Mouse (Mus musculus) fibroblast of lung, adult 2 months (primary cell): ENCODE measurements at regions not wholly inside any gene's neighbourhood (a gene's known extent, or its start where the extent isn't known, plus 50 kb on each side); places are given as distances from the start of the nearest gene placed in this dataset.

Experiments
- DNase-seq: peaks from one replicate; pipeline ENCODE4 v3.0.0-alpha.2; 2011; ENCODE audit warnings: low read depth

DNA sequence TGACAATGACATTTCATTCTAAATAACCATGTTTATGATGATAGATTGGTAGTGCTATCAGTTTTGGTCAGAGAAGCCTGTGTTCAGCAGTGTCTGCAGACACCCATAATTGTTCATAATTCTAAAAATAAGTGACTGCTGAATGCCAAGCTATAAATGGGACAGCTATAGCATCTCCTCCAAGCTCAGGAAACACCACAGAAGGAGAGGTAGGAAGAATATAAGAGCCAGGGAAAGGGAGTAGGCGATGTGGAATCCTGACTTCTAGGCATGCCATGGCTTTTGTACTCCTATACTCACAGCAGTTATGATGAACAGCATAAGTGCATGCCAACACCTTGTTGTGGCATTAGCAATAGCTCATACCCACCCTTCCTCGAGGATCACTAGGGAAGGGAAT, 429.4 kb downstream of the Ptprc start:
- DNase-seq, result no peak

DNA sequence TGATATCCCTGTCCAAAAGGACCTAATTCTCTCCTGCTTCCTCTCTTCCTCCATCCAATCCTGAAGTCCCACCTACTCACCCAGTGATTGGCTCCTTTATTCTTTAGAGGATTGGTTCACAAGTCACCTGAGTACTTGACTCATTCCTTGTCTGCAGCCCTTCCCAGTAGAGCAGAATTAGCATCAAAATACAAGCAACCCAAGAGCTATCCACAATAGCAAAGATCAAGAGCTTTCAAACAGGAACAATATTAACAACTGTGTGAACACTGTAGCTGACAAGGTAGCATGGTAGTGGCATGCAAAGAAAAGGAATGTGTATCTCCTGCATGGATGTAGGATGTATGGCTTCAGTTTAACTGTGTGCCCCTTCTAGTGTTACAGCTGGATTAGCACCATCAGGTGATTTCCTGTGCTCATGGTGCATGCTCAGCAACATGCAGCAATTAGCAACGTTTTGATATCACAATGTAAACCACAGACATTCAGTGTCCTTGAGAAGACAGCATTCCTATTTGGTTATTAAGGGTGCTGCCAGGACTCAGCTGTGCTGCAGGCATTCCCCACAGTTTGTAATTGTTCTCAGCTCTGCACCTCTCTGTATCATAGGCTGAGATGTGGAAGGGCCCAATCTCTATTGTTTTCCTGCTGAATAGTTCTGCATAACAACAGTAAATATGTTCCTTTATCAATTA, 437.2 kb downstream of the Ptprc start:
- DNase-seq, result no peak

DNA sequence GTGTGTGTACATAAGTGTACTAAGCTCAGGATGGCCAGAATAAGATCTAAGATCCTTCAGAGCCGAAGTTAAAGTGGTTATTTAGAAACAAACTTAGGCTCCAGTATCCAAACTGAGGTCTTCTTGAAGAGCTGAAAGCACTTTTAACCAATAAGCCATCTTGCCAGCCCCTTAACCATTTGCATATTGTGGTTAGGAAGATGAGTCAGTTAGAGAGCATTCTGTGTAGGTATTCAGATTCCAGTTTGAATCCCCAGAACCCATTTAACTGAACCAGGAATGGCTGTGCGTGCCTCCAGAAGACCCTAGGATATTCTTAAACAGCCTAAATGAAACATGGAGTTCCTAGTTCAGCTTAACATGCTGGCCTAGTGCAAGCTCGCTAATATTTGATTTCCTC, 471.6 kb downstream of the Ptprc start:
- DNase-seq, result no peak

DNA sequence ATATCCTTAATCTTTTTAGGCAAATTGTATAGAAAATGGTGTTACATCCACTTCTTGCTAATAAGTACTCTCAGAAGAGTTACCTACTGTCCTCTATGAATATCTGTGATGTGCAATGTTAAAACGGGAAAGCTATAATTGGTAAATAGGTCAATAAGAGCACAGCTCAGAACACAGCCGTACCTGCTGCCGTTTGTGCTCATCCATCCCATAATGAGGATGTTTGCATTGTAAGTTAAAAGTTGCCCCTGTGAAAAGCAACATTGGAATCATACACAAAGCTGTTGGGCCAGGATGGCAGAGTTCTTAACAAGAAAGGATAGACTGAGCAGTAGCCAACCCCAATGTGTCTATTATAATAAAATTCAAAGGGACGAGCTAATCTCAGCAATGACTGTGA, 476.6 kb downstream of the Ptprc start:
- DNase-seq, result no peak

DNA sequence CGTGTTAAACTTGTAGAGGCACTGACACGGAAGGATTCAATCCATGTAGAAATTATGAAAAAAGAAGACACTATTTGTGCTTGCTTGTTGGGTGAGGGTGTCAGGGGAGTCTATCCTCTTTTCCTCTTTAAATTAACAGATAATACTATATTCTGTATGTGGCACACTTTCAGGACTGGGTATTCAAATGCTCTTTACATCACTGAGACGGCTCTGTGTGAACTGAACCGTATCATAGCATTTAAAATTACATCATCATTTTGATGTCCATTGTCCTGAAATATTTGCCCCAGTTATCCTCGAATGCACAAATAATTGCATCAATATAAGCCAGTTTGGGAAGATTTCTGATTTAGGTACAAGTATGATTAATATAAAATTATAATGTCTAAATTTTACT, 478.2 kb downstream of the Ptprc start:
- DNase-seq, result no peak

DNA sequence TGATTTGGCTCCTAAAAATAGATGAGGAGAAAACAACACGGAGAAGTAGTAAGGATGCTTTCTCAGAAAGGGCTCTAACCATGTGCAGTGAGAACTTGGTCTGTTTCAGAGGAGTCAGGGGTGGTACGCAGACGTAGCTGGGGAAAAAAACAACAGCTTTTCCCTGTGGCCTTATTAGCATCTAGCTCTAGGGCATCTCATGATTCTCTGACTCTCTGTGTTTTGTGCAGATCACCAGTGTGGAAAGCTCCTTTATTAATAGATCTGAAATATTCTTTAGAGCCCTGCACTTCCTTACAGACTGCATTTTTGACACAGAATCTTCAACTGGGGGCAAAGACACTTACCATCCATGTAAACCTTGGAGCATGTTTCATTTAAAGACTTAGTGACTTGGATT, 478.7 kb downstream of the Ptprc start:
- DNase-seq, result no peak

DNA sequence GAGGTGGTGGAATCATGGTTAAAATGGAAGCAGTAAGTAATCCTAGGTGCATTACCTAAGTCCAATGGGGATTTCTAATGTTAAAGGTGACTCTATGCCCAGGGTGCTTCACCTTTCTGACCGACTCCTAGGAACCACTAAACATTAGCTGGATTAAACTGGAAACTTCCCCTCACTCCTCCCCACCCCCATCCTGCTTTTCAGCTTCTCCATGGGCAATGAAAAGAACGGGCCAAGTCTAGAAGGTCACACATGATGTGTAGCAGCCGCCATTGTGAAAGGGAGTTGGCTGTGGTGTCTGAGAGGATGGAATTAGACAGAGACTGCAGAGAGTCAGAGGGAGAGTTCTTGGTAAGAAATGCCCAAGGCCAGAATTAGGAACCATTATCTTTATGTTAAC, 479.8 kb downstream of the Ptprc start:
- no peak for DNase-seq

DNA sequence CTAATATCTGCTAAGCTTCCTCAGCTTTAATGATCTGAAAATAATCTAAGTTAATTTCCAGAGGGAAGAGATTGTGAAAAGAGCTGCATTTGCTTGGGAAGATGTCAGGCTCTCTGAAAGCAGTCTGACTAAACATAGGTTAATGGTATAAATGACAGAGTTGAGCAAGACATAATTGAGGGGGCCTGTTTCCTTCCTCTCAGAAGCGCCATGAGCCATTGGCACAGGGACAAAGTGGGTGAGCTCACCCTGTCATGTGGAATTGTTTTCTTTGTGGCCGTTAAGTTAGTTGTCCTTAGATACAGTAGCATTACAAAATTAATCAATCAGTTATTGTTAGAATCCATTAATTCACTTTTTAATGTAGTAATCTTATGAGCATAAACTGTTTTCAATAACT, 483.0 kb downstream of the Ptprc start:
- no peak for DNase-seq

DNA sequence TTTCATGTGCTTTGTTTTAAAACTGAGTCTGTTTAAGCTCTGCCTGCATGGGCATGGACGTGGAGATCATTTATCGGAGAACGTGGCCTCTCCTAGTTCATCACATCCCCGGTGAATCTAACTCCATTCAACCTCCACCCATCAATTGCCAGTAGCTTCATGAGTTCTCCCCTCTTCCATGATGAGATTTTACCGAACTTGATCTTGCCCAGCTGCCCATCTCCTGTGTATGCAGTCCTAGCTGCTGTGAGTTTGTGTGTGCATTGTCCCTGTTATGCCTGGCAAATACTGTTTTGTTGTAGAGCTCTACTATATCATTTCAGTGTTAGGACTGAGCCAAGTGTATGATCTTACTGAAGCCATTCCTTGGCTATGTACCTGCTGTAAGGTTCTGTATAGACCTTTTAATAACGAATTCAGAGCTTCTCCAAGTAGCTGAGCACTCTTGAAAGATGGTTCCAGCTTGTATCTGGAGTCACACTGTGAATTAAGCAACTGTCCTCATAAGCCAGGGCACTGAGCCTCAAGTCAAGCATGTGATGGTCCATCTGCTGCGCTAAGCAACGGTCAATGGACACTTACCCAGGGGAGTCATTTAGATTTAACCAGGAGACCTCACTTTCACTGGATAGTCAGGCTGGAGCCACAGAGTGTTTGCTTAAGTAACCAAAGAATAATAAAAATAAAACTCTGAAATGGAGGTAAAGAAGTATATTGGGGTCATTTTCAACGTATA, 484.5 kb downstream of the Ptprc start:
- no peak for DNase-seq

DNA sequence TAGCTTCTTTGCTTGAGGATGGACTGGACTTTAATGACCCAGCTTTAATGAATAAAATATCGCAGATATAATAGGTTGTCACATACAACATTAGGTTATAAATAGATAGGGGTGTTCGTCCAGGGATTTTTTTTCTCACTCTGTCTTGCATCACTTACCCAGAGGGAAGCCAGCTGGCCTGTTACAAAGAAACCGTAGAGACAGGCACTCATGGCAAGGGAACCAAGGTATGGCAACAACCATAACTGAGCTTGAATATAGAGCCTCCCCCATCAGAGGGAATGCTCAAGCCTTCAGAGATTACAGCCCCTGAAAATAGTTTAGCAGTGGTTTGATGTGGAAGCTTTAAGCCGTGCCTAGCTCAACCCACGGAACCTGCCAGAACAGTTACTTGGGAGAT, 504.9 kb downstream of the Ptprc start:
- DNase-seq, result no peak

DNA sequence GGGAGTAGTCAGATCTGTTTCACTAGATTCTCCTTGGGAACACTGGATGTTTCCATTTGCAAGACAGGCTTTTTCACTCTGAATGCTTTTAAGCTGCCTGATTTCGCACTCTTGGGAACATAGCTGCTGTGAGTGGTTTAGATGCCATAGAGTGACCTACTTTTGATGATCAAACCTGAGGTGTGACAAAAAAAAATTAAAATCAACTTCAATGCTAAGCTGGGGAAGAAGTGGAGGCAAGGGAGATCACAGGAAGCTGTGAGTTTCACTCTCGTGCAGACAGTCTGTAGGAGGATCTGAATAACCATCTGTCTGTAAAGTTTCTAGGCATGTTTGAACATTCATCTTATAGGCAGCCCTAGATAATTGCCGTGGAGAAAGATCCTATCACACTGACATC, 505.7 kb downstream of the Ptprc start:
- no peak for DNase-seq

DNA sequence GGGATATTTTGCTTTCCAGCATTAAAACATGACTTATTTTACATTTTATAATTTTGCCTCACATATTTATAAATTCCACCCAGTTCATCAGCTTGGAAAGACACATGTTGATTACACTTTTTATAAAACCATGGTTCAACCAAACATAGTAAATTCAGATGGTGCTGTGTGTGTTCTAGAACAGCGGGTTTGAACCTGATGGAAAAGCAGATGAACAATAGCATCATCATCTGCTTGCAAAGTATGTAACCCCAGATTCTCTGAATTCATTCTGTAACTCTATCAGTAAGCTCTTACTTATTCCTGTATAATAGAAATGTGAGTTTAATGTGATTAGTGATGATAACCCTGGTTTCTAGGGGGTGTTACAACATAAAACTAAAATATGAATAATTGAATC, 517.4 kb downstream of the Ptprc start:
- no peak for DNase-seq

DNA sequence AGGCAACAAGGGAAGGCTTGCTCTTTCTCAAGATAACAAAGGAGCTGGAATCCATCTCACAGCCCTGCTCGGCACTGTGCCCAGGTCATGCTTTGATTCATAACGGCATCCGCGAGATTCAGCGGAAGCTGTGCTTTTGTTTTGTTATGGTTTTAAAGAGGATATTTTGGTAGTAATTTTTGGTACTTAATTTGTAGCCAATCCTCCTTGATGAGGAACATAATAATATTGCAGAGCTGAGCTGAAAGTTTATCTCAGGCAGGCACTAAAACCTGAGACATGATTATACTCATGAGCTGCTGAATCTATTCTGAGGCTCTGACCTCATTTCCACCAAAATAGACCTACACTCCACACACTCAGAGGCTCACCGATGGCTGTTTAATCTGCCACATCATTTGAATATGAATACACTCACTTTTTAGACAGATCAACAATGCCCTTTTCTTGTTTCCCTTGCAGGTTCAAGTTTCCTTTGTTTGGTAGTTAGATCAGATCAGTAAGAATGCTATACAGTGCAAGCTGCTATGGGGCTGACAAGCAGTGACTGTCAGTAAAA, 518.5 kb downstream of the Ptprc start:
- DNase-seq, result no peak

DNA sequence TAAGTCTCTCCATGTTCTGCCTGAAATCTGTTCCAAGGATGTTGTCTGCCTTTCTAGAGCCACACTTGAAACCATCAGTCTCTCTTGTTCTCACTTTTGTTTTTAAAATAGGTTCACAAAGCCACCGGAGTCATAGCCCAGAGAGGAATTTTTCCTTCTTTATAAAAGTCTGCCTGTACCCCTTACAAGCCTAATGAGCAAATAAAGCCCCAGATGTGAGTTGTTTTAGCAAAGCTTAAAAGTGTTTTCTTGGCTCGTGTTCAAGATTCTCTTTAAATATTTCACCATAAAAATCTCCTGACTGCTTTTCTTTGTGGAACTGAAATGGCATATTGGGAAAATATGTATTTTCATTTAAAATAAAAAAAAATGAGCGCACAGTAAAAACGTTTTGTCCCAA, 521.3 kb downstream of the Ptprc start:
- DNase-seq, result no peak

DNA sequence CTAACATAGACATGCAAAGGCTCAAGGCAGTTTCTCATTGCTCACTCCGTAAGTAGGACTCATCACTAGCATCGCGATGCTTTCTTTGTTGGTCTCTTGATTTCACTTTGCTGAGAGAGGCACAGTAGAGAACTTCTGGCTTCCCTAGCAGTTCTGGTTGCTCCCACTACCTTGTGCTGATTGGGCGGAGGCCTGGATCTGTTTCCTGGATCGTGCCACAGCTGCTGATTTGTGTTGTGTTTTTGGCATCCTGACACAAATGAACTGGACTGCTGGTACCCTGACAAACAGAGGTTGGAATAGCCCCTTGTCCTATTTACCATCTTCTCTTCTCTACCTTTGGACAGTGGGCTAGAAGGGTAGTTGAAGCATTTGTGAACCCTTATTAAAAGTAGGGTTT, 522.0 kb downstream of the Ptprc start:
- peak; percentile 7 for DNase-seq

DNA sequence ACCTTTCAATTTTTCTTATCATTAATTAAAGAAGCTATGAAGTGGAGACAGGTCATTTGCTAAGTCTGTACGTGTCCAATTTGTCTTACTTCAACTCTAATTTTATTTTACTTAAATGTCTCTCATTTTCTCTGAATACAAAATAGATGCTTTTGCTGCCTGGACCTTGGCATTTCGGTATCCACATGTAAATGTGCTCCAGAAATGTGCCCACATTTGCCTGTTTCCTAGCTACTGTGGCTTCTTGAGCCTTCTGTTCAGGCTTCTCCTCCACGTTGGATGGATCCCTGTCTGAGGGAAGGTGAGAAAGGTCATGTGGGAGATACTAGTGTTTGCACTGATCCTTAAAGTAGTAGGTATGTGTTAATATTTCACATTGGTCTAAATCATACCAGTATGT, 524.9 kb downstream of the Ptprc start:
- no peak for DNase-seq

DNA sequence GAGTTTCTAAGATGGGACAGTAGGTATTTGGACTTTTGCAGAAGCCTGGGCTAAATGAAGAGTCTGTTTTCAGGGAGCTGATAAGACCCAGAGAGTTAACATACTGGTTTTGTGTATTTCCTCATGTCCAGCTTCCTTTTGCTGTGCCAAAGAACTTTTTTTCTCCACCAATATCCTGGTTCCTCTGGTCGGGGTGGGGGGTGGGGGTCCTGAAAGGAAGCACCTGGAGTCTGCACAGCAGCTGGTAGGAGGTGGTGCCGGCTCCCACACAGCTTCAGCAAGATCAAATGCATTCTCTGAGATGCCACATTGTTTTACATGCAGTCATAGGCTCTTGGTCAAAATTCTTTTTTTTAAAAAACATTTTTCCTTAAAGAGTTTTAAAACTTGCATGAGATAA, 525.4 kb downstream of the Ptprc start:
- DNase-seq, result no peak

DNA sequence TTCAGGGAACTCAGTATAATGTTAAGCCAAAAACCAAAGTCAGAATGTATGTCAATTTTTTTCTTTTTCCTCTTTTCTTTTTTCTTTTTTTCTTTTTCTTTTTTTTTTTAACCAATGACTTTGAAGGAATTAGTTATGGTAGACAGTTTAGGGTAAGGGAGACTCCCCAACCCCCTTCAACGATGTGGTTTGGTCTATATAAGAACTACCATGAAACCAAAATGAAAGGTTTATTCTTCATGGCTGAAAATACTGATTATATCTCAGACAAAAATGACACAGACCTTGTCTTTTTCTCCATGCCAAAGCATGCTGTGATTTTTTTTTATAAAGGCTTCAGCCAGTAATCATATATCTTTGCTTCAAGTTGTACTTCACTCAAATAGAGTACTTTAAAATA, 526.7 kb downstream of the Ptprc start:
- no peak for DNase-seq

DNA sequence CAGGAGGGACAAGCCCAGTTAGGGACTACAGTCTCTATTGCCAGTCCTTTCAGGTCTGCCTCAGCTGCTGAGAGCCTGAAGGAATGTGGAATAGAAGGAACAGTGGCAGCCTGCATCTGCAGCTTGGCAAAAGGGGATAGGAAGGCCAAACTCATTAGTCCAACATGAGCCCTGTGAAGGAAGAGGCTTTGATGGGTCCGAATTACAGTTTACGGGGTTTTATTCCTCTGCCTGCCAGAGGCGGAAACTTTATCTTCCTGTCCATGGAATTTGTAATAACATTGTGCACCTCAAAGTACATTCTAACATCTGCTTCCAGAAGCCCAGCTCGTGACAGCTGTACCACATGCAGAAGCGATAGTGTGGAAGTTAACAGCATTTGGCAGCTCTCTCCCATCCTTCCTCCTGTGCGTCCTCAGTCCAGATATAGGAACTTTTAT, 530.9 kb downstream of the Ptprc start:
- no peak for DNase-seq

DNA sequence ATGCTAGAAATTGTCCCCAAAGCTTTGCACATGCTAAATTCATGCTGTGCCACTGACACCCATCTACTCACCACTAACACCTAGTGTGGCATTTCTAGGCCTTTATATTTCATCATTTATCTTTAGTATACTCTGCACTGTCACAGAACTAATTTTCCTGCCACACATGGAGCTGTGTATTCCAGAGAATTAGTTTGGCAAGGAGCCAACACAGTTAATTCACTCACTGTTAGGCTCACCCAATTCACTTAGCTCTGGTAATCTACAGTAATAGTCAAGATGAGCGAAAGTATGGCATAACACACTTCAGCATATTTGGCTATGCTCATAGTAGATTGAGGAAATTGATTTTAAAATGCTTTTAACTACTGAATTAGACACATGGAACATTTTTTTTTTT, 532.0 kb downstream of the Ptprc start:
- no peak for DNase-seq

DNA sequence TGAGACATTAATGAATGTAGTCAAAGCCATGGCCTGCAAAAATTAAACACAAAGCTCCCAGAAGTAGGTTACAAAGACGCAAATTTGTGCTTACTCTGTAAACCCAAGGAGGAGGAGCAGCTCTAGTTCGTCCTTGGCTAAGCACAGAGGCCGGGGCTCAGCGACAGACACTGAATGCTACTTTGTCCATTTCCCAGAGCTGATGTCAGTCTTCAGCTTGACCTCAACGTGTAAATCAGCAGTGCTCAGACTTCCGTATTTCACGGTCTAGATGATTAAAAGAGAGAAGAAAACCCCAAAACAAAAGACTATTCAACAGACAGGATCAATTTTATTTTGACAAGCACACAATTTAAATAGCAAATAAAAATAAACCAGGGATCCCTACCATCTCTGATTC, 534.7 kb downstream of the Ptprc start:
- no peak for DNase-seq

DNA sequence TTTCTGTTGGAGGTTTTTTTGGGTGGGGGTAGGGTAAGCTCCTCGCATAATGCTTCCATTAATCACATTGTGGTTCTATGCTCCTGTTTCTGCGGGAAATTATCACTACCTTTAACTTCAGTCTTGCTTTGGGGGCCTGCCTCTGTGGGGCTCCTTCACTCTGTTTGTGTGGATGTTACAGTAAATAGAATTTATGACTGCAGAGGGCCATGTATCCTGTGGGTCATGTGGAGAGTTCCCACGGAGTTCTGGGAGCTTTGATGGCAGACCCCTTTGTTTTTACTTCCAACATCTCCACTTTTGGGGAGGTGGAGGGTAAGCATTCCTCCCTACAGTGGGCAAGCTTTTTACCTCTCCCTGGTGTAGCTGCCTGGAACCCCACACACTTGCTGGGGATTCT, 538.6 kb downstream of the Ptprc start:
- DNase-seq, result no peak

DNA sequence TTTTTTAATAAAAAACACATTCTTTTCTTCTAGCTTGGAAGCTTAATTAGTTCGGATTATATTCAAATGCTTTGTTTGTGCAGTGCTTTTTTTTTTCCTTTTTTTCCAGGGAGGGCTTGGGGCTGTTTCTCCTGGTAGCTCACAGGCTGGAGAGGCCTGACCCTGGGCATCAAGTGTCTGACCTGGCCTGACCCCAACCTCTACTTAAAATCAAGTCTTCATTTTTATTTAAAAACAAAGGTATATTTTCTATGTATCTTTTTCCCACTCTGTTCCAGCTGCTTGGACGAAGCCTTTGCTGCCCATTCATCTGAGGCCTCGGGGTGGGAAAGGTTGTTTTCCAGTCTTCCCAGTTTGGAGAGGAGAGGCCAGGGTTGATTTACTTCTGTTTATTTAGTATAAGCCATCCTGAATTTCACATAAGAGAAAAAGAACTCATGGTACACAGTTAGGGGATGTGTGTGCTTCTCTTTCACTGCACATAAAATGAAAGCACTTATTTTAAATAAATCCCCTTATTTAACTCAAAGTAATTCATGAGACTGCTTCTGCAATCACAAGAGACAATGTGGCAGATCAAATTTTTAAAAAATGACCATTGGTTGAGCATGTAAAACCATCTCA, 539.1 kb downstream of the Ptprc start:
- DNase-seq, result no peak
